Mouse (Mus musculus): ENCODE measurements around the gene Baz2a.

- TF ChIP-seq POLR2A (IDR thresholded peaks at IDR 0.05; ENCODE audit: low read depth, low read length) (no peak), CTCF (IDR thresholded peaks at IDR 0.05; ENCODE audit: extremely low read depth, insufficient read depth, insufficient read length, insufficient replicate concordance) (no peak)
These were observed 25.3 kb upstream of the Baz2a start for GRCm38 (mm10) chr10:128066072-128066471.
